Mouse (Mus musculus): Measurements from ENCODE around the gene Med27.

The Med27 gene

DNA sequence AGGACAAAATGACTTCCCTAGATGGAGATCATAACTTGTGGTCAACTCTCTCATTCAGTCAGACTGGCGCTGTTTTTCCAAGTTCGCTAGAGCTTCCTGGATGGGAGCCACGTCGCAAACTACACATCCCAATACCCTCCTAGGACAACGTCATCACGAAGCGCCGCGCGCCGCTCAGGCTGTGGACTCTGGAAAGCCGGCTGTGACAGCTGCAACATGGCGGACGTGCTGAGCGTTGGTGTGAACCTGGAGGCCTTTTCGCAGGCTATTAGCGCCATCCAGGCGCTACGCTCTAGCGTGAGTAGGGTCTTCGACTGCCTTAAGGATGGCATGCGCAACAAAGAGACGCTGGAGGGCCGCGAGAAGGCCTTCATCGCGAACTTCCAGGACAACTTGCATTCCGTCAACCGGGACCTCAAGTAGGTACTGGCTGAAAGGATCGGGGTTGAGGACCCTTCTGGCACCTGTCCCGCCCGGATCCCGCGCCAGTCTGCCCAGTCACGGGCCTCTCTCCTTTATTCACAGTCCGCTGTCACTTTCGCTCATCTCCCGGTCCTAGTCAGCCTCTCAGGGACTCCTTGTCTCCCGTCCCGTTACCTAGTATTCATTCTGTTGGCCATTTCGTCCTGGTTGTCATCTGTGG is at the start of gene Med27:
Gene Med27 (plus strand): TSS at position 191 of the 643 bp plus-strand sequence.
- DNase-seq (ENCODE audit: low spot score) = peak; percentile 99

DNA sequence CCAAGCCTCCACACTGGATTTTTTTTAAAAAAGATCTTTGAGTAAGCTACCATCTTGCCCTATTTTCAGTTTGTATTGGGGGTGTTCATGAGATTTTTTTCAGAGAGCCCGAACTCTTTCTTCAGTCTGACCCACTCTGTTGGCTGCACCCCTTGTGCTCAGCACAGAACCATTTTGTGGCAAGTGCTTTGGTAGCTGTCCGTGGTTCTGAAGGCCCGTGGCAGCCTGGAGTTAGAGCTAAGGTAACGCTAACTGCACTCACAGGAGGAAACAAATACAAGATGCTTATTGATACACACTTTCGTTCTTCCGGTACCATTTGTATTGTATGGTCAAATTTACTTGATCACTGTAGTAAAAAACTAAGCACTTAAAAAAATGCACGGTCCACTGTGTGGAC is 36.7 kb upstream of the Med27 start:
- DNase-seq (ENCODE audit: low spot score) = peak; percentile 79

DNA sequence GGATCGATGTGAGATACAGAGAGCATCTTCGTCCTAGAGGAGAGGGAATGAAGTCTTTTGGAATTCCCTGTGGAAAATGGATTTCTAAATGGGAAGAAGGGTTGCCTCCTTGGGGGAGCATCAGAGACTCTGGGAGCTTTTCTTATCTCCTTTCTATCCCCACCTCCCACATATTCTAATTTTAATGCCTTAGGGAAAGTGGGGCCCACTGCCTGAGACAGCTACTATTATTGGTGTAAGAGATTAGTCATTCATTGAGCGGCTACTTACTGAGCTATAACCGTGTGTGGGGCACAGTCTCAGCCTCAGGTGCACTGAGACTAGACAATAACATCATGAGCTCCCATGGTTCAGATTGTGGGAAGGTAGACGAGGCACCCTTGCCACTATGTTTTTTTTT is 34.6 kb upstream of the Med27 start:
- no peak for DNase-seq (ENCODE audit: low spot score)

DNA sequence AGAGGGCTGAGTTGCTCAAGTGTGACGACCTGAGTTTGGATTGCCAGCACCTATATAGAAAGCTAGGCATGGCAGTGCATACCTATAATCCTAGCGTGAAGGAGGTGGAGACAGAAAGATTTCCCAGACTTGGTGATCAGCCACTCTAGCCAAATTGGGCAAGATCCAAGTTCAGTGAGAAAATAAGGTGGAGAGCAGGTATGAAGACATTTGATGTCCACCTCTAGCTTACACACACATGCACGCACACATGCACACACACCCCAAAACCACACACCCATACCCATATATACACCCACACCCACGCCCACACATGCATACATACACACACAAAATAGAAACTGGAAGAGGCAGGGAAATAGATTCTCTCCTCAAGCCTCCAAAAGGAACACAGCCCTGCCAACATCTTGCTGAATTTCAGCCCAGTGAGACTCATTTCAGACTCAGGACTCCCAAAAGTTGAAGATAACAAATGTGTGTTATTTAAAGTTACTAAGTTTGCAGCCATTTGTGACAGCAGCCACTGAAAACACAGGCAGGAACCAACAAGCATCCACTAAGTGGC is 28.6 kb upstream of the Med27 start:
- no peak for DNase-seq (ENCODE audit: low spot score)

DNA sequence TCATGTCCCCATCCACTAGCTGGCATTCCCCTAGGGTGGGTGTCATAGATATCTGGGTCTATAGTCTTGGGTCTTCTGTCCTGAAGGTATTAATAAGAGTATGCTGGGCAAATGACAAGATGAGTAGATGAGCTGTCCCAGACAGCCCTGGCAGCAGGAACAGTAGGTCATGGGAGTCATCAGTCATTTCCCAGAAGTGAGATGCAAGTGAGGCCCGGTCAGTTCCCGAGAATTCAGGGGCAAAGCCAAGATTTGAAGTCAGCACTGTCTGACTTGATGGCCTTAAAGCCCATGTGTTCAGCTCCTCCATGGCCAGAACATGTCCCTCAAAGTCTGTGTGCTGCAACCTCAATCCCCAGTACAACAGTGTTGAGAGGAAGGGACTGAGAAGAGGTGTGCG is 28.0 kb upstream of the Med27 start:
- no peak for DNase-seq (ENCODE audit: low spot score)

DNA sequence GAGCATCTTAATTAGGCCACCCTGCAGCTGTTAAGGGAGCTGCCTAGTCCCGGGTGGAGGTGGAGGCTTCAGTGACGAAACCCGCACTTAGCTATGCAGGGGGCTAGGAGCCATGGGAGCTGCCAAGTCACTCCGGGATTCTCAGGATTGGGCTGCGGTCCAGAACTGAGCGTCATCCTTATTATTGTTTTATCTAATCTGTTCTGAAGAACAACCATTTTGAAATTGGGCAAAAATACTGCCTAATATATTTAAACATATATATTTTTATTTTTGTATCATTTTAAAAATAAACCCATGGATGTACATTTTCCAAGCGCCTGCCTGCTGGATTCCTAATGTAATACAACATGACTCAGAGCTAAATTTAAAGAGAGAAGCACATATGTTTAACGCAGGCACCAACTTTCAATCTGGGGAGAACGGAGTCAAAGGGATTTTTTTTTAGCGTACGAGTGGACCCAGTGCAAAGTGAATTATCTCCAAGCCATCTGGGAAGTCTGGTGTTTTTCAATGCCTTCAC is 26.3 kb upstream of the Med27 start:
- DNase-seq (ENCODE audit: low spot score) = no peak

DNA sequence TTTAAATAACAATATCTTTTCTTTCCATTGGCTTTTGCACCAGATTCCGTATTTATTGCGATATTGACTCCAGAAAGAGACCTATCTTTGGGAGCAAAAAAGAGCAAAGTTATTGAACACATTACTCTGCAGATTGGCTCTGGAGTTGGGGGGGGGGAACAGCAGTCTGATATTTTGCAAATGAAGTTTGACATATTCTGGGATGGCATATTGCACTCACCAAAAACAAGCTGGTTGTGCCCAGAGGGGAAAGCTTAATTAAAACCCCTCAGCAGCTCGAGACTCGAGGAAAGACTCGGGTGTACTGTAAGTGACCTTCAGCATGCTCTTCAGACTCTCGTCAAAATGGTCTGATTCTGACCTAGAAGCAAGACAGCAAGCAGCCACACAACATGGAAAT is 25.8 kb upstream of the Med27 start:
- DNase-seq (ENCODE audit: low spot score) = no peak

DNA sequence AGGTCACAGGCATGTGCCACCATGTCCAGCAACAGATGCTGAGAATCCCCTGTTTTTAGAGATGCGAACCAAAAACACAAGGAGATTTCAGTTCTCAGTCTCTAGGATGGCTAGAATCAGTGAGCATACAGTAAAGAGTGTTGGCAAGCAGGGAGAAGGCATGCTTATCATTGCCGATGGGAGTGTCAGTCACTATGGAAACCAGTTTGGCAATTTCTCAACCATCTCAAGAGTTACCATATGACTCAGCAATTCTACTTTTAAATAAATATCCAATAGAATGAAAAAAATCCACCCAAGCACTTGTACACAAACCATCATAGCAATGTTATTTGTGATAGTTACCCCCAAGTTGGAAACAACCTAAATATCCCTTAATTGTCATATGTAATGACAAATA is 22.2 kb upstream of the Med27 start:
- DNase-seq (ENCODE audit: low spot score) = no peak

DNA sequence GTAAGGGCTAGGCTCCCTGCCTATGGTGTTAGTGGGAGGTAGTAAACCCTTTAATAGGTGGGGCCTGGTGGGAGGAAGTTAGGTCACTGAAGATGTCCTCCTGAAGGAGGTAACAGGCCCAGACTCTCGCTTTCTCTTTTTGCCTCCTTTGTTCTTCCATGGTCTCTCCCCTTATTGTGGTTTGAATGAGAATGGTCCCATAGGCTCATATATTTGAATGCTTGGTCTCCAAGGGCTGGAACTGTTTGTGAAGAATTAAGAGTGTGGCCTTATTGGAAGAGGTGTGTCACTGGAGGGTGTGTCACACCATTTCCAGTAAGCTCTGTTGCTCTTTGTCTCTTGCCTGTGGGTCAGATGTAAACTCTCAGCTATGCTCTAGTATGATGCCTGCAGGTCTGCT is 16.1 kb upstream of the Med27 start:
- no peak for DNase-seq (ENCODE audit: low spot score)

DNA sequence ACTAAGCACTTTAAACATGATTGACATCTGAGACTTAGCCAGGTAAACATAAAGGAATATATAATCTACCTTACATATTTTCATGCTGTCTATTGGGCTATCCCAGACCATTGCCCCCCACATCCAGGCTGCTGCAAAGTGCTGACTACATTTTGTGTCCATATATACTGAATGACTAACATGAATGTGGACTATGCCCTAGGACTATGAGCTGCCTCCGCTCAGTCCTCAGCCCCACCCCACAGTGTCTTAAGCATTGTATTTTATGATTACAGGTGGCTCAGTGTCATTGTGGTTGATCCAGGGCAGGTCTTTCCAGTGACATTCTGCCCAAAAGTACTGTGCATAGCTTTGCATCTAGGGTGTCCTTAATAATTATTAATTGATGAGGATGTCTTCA is 8.2 kb upstream of the Med27 start:
- DNase-seq (ENCODE audit: low spot score) = no peak

DNA sequence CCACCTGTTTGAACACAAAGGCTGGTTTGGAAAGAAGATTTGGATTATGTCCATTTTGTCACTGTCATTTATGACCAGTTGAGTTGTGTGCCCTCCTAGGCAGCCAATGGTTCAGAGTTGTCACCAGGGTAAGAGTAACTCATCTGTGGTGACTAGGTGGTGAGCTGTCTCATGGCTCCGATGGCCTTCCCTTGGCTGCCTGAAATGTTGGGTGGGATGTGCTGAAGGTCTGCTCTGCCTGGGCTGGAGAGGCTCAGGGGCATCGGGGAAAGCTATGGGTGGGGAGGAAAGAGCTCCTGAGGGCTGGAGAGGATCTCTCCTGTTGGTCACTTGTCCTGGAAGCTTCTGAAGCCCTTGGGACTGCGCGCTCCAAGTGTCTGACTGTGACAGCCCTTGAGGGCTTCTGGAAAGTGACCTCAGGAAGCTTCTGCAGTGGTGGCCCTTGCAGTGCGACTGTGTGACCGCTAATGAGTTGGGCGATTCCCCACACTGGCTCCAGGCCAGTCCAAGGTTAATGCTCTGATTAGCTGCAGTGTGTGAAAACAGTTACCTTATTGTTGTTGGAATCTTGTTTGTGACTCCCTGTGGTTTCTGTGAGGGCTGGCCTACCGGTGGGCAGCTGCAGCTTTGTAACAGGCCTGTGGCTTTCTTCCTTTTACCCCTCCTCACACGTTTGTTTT is 12.2 kb downstream of the Med27 start:
- DNase-seq (ENCODE audit: low spot score) = no peak

DNA sequence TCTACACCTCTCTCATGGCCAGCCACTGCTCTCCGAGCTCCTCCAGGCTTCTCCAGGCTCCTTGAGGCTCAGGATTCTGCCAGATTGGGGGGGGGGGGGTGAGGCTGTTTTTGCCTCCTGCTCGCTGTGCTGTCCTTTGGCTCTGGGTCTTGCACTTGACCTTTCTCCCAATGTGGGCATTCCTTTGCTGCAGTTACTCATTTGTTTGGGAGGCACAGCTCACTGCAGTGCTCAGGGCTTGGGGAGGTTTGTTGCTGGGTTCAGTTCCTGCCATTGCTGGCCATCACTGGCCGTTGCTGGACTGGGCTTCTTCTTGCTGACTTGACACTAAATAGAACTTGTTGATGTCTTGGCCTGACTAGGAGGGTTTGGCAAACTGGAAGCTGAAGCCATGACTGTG is 14.3 kb downstream of the Med27 start:
- DNase-seq (ENCODE audit: low spot score) = no peak

DNA sequence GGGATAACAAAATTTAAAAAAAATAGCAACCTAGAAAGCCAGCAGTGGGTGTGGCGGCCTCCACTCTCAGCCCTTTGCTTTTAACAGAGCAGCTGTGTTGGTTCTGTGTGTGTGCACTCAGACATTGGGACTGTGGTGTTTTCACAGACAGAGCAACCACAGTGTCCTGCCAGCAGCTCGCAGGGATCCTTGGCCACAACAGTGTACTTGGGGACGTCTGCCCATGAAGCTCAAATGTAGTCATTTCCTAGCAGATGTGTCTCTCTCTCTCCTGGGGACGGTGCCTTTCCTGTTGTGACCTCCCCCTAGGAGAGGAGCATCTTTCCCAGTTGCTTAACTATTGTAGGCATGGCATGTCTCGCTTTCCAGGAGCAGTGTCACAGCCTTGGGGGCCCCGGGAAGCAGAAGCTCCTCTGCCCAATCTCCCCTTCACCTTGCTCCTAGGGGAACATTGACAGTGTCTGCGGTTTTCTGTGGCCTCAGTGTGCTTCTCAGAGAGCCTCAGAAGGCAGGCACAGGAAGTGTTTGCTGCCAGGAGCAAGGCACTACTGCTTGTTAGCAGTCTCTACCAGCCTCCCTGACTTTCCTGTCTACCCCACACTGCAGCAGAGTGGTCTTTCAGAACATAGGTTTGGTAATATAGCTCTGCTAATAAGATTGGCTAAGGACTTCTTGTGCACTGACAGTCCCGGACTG is 18.5 kb downstream of the Med27 start:
- DNase-seq (ENCODE audit: low spot score) = no peak

DNA sequence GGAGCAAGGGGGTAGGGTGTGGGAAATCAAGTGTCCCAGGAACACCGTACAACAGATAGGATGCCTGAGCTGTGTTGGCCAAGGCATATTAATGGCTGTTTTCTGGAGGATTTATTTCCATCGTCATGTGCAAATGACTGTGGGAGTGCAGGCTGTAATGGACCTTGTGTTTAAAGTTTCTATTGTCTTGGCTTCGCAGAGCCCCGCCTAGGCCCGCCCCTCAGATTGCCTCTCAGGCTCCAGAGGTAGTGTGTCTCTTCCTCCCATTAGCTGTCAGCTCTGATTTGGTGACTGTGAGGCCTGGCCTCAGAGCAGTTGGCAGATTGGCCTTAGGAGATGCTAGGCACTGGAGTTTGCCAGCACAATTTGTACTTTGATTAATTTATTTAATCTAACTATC is 22.1 kb downstream of the Med27 start:
- DNase-seq (ENCODE audit: low spot score) = peak; percentile 18

DNA sequence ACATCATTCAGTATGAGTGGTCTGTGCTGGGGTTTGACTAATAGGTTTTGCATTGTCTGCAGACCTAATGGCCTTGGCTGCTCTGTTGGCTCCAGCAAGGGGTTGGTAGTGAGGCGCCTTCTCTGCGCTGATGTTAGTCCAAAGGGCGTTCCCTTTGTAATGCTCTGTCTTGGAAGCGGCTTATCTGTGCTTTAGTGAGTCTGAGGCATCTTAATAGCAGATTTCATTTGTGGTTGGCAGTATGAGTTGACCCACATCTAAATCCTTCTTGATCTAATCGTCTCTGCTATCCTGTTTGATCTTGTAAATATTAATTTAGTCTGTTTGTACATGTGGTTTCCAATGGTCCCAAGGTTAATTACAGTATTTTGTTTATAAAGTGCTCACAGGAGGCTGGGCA is 25.6 kb downstream of the Med27 start:
- no peak for DNase-seq (ENCODE audit: low spot score)

DNA sequence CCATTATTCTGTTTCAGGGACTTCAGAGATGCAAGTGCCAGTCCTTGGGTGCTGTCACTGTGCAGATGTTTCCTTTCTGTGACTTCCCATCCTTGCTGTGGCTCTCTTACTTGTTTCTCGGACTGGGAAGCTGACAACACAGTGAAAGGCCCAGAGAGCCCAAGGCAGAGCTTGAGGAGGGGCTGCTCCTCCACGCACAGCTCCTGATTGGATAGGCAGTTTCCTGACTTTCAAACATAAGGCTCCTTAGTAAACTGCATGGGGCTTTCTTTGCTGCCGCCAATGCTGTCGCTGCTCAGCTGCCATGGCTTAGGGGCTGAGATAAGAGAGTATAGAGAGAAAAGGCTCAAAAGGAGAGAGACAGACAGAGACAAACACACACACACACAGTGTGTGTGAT is 35.1 kb downstream of the Med27 start:
- DNase-seq (ENCODE audit: low spot score) = no peak

DNA sequence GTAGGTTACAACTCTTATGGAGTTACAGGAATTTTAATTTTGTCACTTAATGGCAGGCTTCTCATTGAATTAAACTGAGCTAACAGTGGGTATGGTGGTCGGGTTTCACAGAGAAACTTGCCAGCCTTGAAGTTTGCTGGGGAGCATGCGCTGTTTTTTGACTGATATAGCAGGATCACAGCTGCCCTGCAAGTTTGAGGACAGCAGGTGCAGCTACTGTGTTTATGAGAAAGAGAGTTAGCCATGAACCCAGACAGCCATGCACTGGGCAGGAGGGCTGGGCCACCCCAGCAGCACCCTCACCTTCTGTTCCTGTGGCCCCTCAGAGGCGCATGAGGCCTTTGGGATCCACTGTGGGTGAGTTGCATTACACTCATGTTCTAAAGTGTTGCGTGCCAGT is 36.0 kb downstream of the Med27 start:
- DNase-seq (ENCODE audit: low spot score) = no peak

DNA sequence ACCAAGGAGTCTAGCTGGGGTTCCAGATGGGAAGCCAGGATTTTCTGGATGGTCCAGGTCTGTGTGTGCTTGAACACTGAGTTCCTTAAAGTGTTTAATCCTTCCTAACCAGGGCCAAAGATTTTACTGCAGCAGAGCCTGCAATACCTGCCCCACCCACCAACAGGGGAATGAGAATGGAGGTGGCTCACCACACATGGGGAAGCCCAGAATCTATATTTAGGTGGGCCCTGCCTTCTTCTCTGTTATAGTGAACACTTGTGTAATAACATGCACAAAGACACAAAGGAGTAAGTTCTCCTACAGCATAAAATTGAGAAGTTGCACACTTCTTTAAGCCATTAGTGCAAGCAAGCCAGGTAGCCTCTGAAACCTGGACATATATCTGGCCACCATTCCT is 36.5 kb downstream of the Med27 start:
- no peak for DNase-seq (ENCODE audit: low spot score)

DNA sequence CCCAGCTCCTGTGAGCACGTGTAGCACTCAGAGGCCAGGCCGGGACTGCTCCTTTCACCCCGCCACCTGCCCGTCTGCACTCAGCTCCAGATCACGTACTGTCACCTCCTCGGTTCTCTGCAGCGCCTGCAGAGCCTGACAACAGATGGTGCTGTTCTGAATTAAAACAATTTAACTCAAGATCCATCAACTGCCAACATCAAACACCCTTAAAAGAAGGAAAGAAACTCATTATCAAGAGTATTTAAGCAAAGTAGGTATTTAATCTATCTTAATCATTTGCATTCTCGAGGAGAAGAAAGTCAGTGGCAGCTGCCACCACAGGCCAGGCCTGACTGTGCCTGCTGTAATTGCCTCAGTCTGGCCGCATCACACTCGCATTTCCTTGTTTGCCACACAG is 38.8 kb downstream of the Med27 start:
- DNase-seq (ENCODE audit: low spot score) = peak; percentile 23

DNA sequence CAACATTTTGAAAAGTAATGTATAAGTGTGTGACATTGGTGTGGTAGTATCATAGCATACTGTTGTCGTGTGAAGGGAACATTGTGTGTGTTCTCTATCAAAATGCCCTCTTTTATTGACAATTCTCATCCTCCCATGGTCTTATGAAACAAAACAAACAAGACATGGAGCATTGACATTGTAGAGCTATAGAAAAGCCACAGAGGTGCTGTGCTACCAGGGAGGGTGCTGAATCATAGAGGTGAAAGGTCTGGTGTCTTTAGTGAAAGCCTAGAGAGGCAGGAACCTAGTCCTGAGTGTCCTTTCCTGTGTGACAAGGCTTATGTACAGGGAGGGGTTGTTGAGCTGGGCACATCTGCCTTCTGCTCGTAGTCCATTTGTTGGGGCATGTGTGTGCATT is 40.6 kb downstream of the Med27 start:
- DNase-seq (ENCODE audit: low spot score) = no peak

DNA sequence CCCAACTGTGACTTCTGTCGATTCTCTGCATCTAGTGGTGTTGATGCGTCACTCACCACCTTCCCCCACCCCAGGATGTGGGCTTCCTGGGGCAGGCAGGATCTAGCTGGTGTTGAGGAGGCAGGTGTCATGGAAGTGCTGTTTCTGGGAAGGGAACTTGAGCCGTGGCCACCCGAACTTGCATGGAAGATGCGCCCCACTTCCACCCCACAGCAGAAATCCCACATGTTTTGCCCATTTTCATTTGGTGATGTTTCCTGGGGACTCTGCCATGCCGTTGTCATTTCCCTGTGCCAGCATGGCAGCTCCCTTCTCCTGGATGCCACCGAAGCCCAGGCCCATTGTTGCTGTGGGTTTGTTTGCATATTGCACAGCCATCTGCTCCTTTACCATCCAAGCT is 42.3 kb downstream of the Med27 start:
- no peak for DNase-seq (ENCODE audit: low spot score)

DNA sequence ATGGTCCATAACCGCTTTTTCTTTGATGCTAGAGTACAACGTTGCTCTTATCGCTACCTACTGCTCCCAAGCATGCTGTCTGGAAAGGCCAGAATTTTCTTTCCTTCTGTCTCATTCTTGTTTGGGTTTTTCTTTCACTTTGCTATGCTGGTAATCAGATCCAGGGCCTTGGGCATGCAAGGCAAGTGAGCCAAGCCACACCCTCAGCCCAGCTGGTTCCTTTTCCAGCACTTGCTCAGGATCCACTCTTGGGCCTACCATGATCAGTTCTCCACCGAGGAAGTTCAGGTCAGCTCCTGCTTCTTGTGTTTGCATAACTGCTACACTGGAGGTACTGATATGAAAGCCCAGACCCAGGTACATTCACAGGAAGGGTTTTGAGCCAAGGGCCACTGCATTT is 44.5 kb downstream of the Med27 start:
- DNase-seq (ENCODE audit: low spot score) = no peak

DNA sequence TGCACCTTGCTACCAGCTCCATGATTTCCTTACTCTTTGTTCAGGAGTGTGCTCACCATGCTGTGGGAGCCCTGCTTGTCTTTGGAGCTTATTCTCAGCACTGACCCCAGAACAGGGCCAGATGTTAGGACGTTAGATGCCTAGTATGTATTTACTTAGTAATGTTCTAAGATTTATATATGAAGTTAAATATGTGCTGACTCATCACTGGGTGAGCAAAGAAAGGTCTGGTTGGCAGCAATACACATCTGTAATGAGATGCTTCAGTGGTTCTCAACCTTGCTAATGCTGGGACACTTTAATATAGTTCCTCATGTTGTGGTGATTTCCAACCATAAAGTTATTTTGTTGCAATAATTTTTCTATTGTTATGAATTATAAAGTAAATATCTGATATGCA is 45.4 kb downstream of the Med27 start:
- no peak for DNase-seq (ENCODE audit: low spot score)
